Mouse (Mus musculus): ENCODE measurements around the gene Enox1.
"Not testable (repeated sequence)": the region's sequence is repeated elsewhere in the genome, so short reads cannot be mapped to it uniquely, and the experiment has no call there.

Enox1 gene

GRCm38 (mm10) chr14:77156222-77156910 lies at the start of gene Enox1:
Gene Enox1 (plus strand): TSS chr14:77156763.
- in situ Hi-C loops (cut with MboI), result no loop called here

- in situ Hi-C loops (cut with MboI), result not testable (repeated sequence)
Observed at GRCm38 (mm10) chr14:77110622-77111021, 45.9 kb upstream of the Enox1 start.

DNA sequence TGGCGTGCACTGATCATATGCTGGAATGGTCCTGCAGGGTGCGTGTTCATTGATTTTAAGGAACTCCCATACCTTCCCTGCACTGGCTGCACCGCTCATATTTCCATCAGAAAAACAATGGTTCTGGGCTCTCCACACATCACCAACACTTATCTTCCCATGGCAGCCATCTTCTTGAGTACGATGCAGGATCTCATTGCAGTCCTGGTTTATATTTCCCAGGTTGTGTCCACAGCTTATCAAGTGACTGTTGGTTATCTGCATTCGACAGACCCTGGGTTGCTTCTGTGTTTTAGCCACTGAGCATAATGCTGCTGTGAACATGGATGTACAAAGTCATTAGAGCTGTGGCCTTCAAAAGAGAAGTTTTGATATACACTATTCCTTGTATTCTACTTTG lies 26.0 kb upstream of the Enox1 start:
- in situ Hi-C loops (cut with MboI), result loop anchor here (25.0 kb wide), 2 partner anchors 807 to 1157 kb away; no protein-coding TSS in a partner anchor

DNA sequence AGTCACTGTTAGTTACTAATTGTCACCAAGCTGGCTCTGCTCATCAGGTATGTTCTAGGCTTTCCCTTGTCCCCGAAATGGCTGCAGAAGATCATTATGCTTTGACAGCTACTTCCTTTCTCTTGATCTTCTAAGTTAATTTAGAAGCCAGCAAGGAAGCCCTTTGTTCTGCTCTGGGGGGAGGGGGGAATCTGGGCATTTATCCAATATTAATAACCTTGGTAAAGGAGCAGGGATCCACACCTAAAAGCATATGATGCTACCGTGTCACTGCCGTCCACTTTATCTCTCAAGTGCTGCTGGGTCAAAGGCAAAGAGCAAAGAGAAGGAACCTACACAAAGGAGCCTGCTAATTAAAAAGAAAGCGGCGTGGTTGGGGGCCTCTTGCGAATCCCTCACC lies 19.6 kb upstream of the Enox1 start:
- in situ Hi-C loops (cut with MboI), result loop anchor here (25.0 kb wide), 2 partner anchors 800 to 1150 kb away; no protein-coding TSS in a partner anchor

- in situ Hi-C loops (cut with MboI), result loop anchor here (25.0 kb wide), 2 partner anchors 796 to 1146 kb away; no protein-coding TSS in a partner anchor
Observed at GRCm38 (mm10) chr14:77141324-77142282, 15.0 kb upstream of the Enox1 start.

DNA sequence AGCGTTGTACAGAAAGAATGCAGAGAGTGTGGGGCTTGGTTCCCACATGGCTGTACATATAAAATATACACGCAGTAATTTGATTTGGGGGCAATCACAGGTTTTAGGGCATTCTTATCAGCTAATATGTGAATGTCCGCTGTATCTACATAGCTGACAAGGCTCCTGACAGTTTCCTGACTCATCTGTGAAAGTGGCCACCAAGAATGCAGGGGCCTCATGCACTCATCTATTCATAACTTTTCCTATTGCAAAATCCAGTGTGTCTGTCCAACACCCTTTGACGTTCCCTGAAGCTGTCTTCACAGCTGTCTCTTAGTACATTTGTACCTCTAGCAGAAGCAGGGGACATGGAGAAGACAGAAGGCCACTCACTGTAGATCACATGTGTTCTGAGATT lies 11.5 kb upstream of the Enox1 start:
- in situ Hi-C loops (cut with MboI), result loop anchor here (25.0 kb wide), 2 partner anchors 792 to 1142 kb away; no protein-coding TSS in a partner anchor

DNA sequence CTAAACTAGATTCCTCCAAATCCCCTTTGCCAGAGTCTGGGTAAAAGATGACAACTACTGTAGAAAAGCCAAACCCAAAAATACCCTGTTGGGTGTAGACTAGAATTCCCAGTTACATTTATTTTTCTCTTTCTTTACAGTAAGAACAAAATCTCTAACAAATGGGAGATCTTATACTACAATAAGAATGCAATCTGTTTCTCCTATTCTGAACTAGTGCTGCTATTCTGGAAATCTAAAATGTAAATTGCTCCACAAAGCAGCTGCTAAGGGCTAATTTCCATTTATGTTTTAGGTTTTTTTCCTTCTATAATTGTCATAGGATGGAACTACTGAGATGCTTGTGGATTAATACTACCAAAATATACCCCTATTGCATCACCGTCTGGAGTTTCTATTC lies 8.9 kb upstream of the Enox1 start:
- in situ Hi-C loops (cut with MboI), result loop anchor here (25.0 kb wide), 2 partner anchors 790 to 1140 kb away; no protein-coding TSS in a partner anchor

DNA sequence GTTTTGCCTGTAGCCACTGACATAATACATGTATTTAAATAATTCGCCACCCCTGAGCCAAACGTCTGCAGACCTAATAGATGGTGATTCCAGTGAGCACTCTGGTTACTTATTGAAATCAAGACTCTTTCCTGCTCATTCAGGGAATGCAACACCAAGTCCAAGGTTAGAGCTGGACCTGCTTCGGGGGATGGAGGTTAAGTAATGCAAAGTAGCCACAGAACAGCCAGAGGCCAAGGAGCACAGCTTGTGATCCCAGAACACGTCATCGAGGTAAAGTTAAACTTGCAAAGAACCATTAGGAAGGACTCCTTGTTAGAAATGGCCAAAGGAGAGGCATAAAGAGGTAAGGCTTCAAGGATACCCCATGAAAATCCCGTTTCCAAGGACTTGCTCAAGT lies 6.0 kb upstream of the Enox1 start:
- in situ Hi-C loops (cut with MboI), result no loop called here

DNA sequence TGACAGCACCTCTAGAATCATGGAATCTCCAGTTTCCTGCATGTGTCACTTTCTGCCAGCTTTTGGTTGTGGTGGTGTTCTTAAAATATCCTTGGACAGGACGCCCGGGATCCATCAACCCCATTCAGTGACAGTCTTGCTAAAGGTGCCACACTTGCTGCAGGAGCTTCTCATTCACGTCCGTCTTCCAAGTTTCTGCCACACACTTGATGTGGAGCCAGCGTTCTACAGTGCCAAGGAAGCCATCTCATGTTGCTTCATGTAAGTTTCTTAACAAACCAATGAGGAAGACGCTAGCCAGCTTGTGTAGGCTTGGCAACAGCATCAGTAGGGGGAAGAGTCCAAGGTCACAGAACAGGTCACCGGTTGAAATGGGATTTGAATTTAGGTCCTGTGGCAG lies 5.1 kb upstream of the Enox1 start:
- in situ Hi-C loops (cut with MboI), result no loop called here

DNA sequence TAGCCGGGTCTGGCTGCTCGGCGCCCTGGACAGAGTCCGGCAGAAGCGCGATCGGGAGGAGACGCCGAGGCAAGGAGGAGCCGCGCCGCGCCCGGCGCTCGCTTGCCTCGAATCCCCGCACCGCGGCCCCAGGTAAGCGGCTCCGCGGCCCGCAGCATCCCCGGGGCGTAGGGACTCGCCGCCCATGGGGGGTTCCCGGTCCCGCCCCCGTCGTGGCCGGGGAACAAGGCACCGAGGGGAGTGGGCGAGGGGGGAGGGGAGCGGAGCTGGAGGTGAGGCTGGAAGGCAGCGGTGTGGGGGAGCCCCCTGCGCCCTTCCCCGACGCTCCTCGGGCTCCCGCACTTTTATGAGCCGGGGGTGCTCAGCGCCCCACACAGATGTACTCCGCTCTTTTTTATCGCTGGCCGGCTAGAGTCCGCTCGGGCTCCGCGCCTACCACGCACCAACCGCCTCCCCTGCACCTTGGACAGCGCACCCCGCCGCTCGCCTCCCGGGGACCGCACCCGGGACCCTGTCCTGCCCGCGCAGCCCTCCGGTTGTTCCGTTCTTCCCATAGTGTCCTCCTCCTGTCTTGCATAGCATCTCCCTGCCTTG lies 445 bp downstream of the Enox1 start:
- in situ Hi-C loops (cut with MboI), result no loop called here

GRCm38 (mm10) chr14:77157505-77157911 lies 945 bp downstream of the Enox1 start:
- in situ Hi-C loops (cut with MboI), result no loop called here

DNA sequence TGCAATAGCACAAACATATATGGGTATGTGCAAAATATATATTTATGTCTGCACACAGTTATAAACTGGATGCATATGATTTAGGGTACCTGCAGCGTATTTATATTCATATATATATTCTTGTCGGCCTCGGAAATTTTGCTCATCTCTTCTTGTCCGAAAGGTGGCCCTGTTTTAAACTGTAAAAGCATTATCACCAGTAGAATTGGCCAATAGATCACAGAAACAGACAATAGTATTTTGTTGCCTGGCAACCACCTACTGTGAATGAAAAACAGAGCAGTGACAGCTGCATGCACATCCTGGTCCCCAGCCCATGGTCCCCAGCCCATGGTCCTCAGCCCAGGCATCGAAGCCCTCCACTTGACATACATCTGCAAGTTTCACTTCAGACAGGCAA lies 2.8 kb downstream of the Enox1 start:
- in situ Hi-C loops (cut with MboI), result no loop called here

DNA sequence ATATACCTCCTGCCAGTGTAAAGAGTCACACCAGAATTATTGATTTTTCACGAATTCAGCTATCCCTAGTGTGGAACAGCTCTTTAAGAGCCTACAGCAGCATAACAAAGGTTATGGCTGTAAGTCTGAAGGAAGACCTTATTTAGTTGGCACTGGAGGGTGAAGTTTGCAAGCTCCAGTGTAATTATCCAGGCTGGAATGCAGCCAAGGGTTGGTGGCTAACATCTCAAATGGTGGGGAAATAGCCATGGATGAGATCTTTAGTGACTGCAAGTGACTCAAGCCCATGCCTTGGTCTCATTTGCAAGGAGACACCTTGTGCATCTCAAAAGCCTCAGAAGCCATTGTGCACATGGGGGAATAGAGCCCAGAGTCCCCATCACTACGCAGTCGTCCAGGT lies 5.9 kb downstream of the Enox1 start:
- in situ Hi-C loops (cut with MboI), result no loop called here

GRCm38 (mm10) chr14:77164396-77164795 lies 7.8 kb downstream of the Enox1 start:
- in situ Hi-C loops (cut with MboI), result no loop called here

GRCm38 (mm10) chr14:77168161-77168560 lies 11.6 kb downstream of the Enox1 start:
- in situ Hi-C loops (cut with MboI), result no loop called here

GRCm38 (mm10) chr14:77174491-77174890 lies 17.9 kb downstream of the Enox1 start:
- in situ Hi-C loops (cut with MboI), result no loop called here

GRCm38 (mm10) chr14:77174931-77175330 lies 18.4 kb downstream of the Enox1 start:
- in situ Hi-C loops (cut with MboI), result no loop called here

DNA sequence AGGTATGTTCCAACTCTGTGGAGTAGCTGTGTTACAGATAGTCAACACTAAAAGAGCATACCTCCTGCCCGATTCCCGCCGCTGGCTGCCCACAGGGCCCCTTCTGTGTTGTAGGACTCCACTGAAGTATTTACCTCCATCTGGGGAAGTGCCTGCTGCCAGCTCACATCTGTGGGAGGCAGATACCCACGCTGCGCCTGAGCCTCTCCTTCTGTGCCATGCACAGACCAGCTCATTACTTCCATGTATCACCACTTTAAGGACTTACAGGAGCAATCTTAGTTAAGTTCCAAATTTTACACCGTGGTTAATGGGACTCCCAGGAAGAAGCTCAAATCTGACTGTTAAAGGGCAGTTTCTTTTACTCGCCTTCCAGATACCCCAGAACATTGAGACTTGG lies 23.7 kb downstream of the Enox1 start:
- in situ Hi-C loops (cut with MboI), result no loop called here

- in situ Hi-C loops (cut with MboI), result no loop called here
Observed at GRCm38 (mm10) chr14:77180753-77181374, 24.3 kb downstream of the Enox1 start.

DNA sequence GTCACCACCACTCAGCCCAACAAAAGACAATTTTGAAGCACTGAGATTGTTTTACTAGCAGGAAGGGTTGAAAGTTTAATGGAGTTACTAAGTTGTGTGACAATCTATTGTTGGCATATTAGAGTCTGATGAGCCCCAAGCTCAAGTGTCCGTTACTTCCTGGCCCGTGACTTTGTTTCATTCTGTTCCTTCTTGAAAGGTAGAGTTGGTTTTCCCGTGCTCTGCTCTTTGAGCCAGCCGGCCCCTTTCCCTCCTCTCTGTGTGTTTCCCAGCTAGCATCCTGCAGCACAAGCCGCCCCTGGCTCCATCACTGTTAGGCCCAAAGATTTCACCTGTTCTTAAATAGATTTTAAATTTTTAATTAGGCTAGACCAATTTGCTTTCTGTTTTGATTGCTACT lies 26.9 kb downstream of the Enox1 start:
- in situ Hi-C loops (cut with MboI), result no loop called here

DNA sequence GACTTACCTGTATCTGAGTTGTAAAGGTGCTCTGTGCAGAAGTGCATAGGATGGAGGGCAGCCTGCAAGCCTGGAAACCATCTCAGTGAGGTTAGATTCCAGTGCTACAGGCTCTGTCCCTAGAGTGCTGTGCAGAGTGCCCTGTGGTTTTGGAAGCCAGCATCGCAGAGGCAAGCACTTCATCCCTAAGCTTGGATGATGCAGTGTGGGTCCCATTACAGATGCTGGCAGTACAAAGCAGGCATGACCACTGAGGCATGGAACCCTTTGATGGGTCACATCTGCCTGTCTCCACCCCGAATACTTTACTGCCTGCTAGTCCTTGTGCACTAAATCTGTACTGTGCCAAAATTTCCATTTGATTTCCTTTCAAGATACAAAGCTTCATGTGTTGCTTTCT lies 33.6 kb downstream of the Enox1 start:
- in situ Hi-C loops (cut with MboI), result no loop called here

Data from mature B cell (primary cell).